Mouse (Mus musculus) CH12.LX (cell line): ENCODE measurements around the gene Wfdc6b.

Experiments used
- CTCF ChIP-seq, 2 experiments: IDR thresholded peaks in 1 of 2; conservative IDR thresholded peaks in 1 of 2; 2 replicates each; pipeline ENCODE4 v1.5.1; 2011 to 2012; ENCODE audit warnings: low read depth in 2 of 2, low read length in 2 of 2, improper control_type of control experiment in 1 of 2, inconsistent platforms in 1 of 2, mild to moderate bottlenecking in 1 of 2, moderate library complexity in 1 of 2
- E2F4 ChIP-seq: IDR thresholded peaks from 2 replicates; pipeline ENCODE4 v1.6.1; 2011; ENCODE audit warnings: low read depth, low read length, improper control_type of control experiment; ENCODE audit not compliant: insufficient replicate concordance
- KAT2A ChIP-seq: IDR thresholded peaks from 2 replicates; pipeline ENCODE4 v1.6.1; 2012; ENCODE audit warnings: low read length, improper control_type of control experiment, inconsistent platforms; ENCODE audit not compliant: insufficient replicate concordance
- MEF2A ChIP-seq: IDR thresholded peaks from 2 replicates; pipeline ENCODE4 v1.6.1; 2014; ENCODE audit warnings: low read depth, mild to moderate bottlenecking, inconsistent platforms, low read length, improper control_type of control experiment, borderline replicate concordance
- POLR2A ChIP-seq: IDR thresholded peaks from 2 replicates; pipeline ENCODE4 v1.6.1; 2011; ENCODE audit warnings: low read depth, mild to moderate bottlenecking, improper control_type of control experiment, low read length

GRCm38 (mm10) chr2:164641881-164642673, 28.8 kb downstream of the Wfdc6b start:
- TF ChIP-seq CTCF (conservative IDR thresholded peaks at IDR 0.05 in 1 of 2, IDR thresholded peaks at IDR 0.05 in 1 of 2; ENCODE audit: low read depth in 2 of 2, low read length in 2 of 2) = no peak
- no peak for TF ChIP-seq MEF2A
- TF ChIP-seq E2F4 = no peak
- no peak for TF ChIP-seq POLR2A
- TF ChIP-seq KAT2A = no peak
